Mouse (Mus musculus) kidney, postnatal 36 days (tissue): ENCODE results near the gene Catspere2.

Source experiments
- DNase-seq, 2 experiments: peaks; one replicate each; pipeline ENCODE4 v3.0.0; 2021 to 2022; ENCODE audit warnings: mixed read lengths in 2 of 2

Catspere2 gene

GRCm38 (mm10) chr1:178219166-178220077, 236.2 kb downstream of the Catspere2 start:
- no peak for DNase-seq
